Mouse (Mus musculus) embryonic facial prominence, embryonic 11.5 days (tissue): ENCODE results near the gene Gm28053. TPM values are rescaled to one million over a fixed set of nuclear protein-coding genes. Genes with fewer than 3 reads are reported as not detected.
A peak's percentile ranks its signal among the peaks of the same experiment; 100 is the strongest.

Source experiments
- ATAC-seq: fragments of 200-750 bp; cut with Nextera tagmentation; replicated peaks from 2 replicates; pipeline ENCODE4 v1.8.0; 2017; ENCODE audit warnings: low read depth; ENCODE audit not compliant: insufficient number of reproducible peaks, low FRiP score, low TSS enrichment
- DNase-seq: peaks from one replicate; pipeline ENCODE4 v3.0.0-alpha.2; 2015; ENCODE audit warnings: low spot score
- H3K27ac ChIP-seq: fragments of 300-500 bp; sonication (generic); replicated peaks from 2 replicates; pipeline ENCODE4 v1.5.1; 2014; ENCODE audit warnings: mild to moderate bottlenecking, low read depth, low read length, control low read depth
- H3K27me3 ChIP-seq: fragments of 300-500 bp; sonication (generic); 2 replicates; pipeline ENCODE4 v1.6.1; 2014; ENCODE audit warnings: mild to moderate bottlenecking, low read length, moderate library complexity, mixed read lengths; ENCODE audit not compliant: control insufficient read depth, insufficient read depth
- H3K36me3 ChIP-seq: fragments of 300-500 bp; sonication (generic); replicated peaks from 2 replicates; pipeline ENCODE4 v1.6.1; 2014; ENCODE audit warnings: low read depth, mild to moderate bottlenecking, low read length, moderate library complexity, mixed read lengths; ENCODE audit not compliant: control insufficient read depth, insufficient read depth
- H3K4me1 ChIP-seq: fragments of 300-500 bp; sonication (generic); 2 replicates; pipeline ENCODE4 v1.6.1; 2014; ENCODE audit warnings: low read length, mixed read lengths; ENCODE audit not compliant: control insufficient read depth, insufficient read depth
- H3K4me2 ChIP-seq: fragments of 300-500 bp; sonication (generic); 2 replicates; pipeline ENCODE4 v1.6.1; 2014; ENCODE audit warnings: low read depth, mild to moderate bottlenecking, control low read depth, low read length, moderate library complexity
- H3K4me3 ChIP-seq: fragments of 300-500 bp; sonication (generic); 2 replicates; pipeline ENCODE4 v1.5.1; 2014; ENCODE audit warnings: low read depth, low read length, control low read depth
- H3K9ac ChIP-seq: fragments of 300-500 bp; sonication (generic); replicated peaks from 2 replicates; pipeline ENCODE4 v1.6.1; 2014; ENCODE audit warnings: mild to moderate bottlenecking, control low read depth, low read length
- H3K9me3 ChIP-seq: fragments of 300-500 bp; sonication (generic); replicated peaks from 2 replicates; pipeline ENCODE4 v1.6.1; 2016; ENCODE audit warnings: mild to moderate bottlenecking, low read length, inconsistent platforms, mixed read lengths; ENCODE audit not compliant: control insufficient read depth
- WGBS: fragments of 180-500 bp; shearing (Covaris S2); extraction: QIAGEN DNeasy Blood & Tissue Kit; methylation state at CpG from one replicate; pipeline ENCODE4 v1.1.7; 2014; 5-methylcytosine and 5-hydroxymethylcytosine counted together
- polyA plus RNA-seq: library from polyadenylated mRNA; unstranded; fragments of >200 nt; fragmentation: Nextera tagmentation; extraction: Ambion mirVana; gene quantifications from 2 replicates; pipeline ENCODE4 v1.2.1, GENCODE M21; 2014

Gene Gm28053
- not detected in 2 replicates for polyA plus RNA-seq

- ATAC-seq (no peak), DNase-seq (no peak)
- no peak within 1 kb of the TSS for H3K9ac ChIP-seq
- H3K4me1 ChIP-seq = no peaks in the 10 kb centered on the region
- no peak within 1 kb of the TSS for H3K4me2 ChIP-seq
- no peak within 1 kb of the TSS for H3K27ac ChIP-seq
- WGBS = 59% methylated on average over 2 of the region's 2 CpGs
- no peak within 1 kb of the TSS for H3K4me3 ChIP-seq
- no peaks in the 10 kb centered on the region for H3K27me3 ChIP-seq
- no peaks in the 10 kb centered on the region for H3K36me3 ChIP-seq
- no peaks in the 10 kb centered on the region for H3K9me3 ChIP-seq
Observed at GRCm38 (mm10) chr6:48718455-48718854, at the start of gene Gm28053, which contains the start of gene Gimap7. Gm28053 (plus strand) TSS chr6:48718607. Gimap7 (plus strand) TSS chr6:48718621.

GRCm38 (mm10) chr6:48669446-48669969, 48.9 kb upstream of the Gm28053 start:
- Histone ChIP-seq H3K9ac (no peak overlapping the region), H3K36me3 (no peaks in the 10 kb centered on the region), H3K9me3 (no peaks in the 10 kb centered on the region), H3K27me3 (no peaks in the 10 kb centered on the region), H3K4me3 (no peak overlapping the region), H3K4me1 (no peaks in the 10 kb centered on the region), H3K4me2 (no peak overlapping the region), H3K27ac (no peak overlapping the region)
- 73% methylated on average over 2 of the region's 2 CpGs for WGBS
- DNase-seq (no peak), ATAC-seq (no peak)

GRCm38 (mm10) chr6:48674291-48675058, 43.9 kb upstream of the Gm28053 start:
- no peak overlapping the region for H3K27ac ChIP-seq
- no peak overlapping the region for H3K4me3 ChIP-seq
- WGBS = 94% methylated on average over 9 of the region's 9 CpGs
- no peak overlapping the region for H3K4me2 ChIP-seq
- H3K27me3 ChIP-seq = no peaks in the 10 kb centered on the region
- no peaks in the 10 kb centered on the region for H3K36me3 ChIP-seq
- DNase-seq (no peak), ATAC-seq (no peak)
- no peaks in the 10 kb centered on the region for H3K4me1 ChIP-seq
- H3K9ac ChIP-seq = no peak overlapping the region
- no peaks in the 10 kb centered on the region for H3K9me3 ChIP-seq

GRCm38 (mm10) chr6:48675400-48675930, 42.9 kb upstream of the Gm28053 start:
- Histone ChIP-seq H3K4me3 (peak overlapping the region; percentile 18; the same call in 1 of the 2 replicates), H3K4me1 (no peaks in the 10 kb centered on the region), H3K9me3 (no peaks in the 10 kb centered on the region), H3K36me3 (no peaks in the 10 kb centered on the region), H3K9ac (0 out of 2 replicates have a peak overlapping the region, but pooled peaks have one; percentile 25), H3K4me2 (peak overlapping the region; percentile 42), H3K27me3 (no peaks in the 10 kb centered on the region), H3K27ac (no peak overlapping the region)
- WGBS = 43% methylated on average over 10 of the region's 10 CpGs
- DNase-seq (no peak), ATAC-seq (no peak)

- H3K27me3 ChIP-seq = no peaks in the 10 kb centered on the region
- peak within 1 kb of the TSS; percentile 18; the same call in 1 of the 2 replicates for H3K4me3 ChIP-seq
- DNase-seq = peak; percentile 47
- peak within 1 kb of the TSS; percentile 42 for H3K4me2 ChIP-seq
- no peak; the same call in 1 of the 2 replicates for ATAC-seq
- H3K36me3 ChIP-seq = no peaks in the 10 kb centered on the region
- H3K27ac ChIP-seq = no peak within 1 kb of the TSS
- H3K9ac ChIP-seq = peak within 1 kb of the TSS; percentile 25; the same call in 1 of the 2 replicates
- H3K4me1 ChIP-seq = no peaks in the 10 kb centered on the region
- H3K9me3 ChIP-seq = no peaks in the 10 kb centered on the region
- 19% methylated on average over 13 of the region's 13 CpGs for WGBS
Observed at GRCm38 (mm10) chr6:48675931-48676859, 42.2 kb upstream of the Gm28053 start, which contains the start of gene Gimap9. Gimap9 (plus strand) TSS chr6:48676129.

GRCm38 (mm10) chr6:48676860-48677415, 41.5 kb upstream of the Gm28053 start:
- no peaks in the 10 kb centered on the region for H3K36me3 ChIP-seq
- no peaks in the 10 kb centered on the region for H3K27me3 ChIP-seq
- H3K9ac ChIP-seq = no peak overlapping the region
- whole genome bisulfite sequencing = 82% methylated on average over 5 of the region's 5 CpGs
- ATAC-seq = no peak
- H3K4me3 ChIP-seq = no peak overlapping the region
- no peaks in the 10 kb centered on the region for H3K9me3 ChIP-seq
- no peak overlapping the region for H3K27ac ChIP-seq
- no peaks in the 10 kb centered on the region for H3K4me1 ChIP-seq
- H3K4me2 ChIP-seq = no peak overlapping the region; the same call in 1 of the 2 replicates
- no peak for DNase-seq

GRCm38 (mm10) chr6:48677492-48678345, 40.7 kb upstream of the Gm28053 start:
- Histone ChIP-seq H3K9me3 (no peaks in the 10 kb centered on the region), H3K4me3 (no peak overlapping the region), H3K9ac (no peak overlapping the region), H3K27ac (no peak overlapping the region), H3K4me1 (no peaks in the 10 kb centered on the region), H3K4me2 (no peak overlapping the region), H3K27me3 (no peaks in the 10 kb centered on the region), H3K36me3 (no peaks in the 10 kb centered on the region)
- 92% methylated on average over 17 of the region's 17 CpGs for WGBS
- DNase-seq (no peak), ATAC-seq (no peak)
